Mouse (Mus musculus) hindlimb bud, embryonic 11.5 days (tissue): ENCODE results near the gene Mybpc2.

ENCODE experiments used
- DNase-seq: peaks from one replicate; pipeline ENCODE4 v3.0.0-alpha.2; 2012; ENCODE audit warnings: low read depth, low spot score; ENCODE audit errors: extremely low spot score

The Mybpc2 gene

DNA sequence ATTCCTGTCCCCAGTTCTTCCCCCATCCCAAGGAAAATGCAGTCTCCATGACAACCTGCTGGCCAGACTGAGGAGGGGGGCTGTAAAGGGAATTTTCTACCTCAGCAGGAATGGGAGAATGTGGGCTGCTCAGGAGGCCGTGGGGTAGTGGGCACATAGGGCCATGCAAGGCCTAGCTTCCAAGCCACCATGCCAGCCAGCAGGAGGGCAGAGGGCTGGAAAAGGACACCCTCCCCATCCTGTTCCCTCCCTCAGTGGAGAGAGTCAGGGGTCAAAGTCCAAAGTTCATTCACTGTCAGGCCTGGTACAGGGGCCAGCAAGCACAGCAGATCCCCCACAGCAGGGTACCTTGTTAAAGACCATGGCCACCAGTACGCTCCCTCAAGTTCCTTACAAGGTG, 59.3 kb downstream of the Mybpc2 start, which contains the start of gene Aspdh:
TSS of gene Aspdh (plus strand) at position 281 of the 400 bp plus-strand sequence.
- no peak for DNase-seq

DNA sequence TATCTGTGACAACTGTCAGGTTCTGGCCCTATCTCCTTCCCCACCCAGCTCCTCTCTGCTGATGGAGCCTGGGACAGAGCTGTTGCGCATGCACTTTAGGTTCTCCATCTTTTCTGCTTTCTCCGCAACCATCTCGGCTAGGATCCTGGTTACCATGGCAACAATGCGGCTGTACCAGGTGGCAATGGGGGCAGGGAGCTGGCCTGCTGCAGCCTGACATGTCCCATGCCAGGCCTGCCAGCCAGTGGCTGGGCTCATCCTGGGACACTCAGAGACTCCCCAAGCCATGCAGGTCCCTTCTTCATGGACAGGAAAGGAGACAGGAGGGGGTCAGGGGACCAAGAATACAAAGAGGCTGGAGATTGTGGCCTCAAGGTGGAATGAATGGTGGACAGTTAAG, 59.9 kb downstream of the Mybpc2 start:
- DNase-seq: no peak

DNA sequence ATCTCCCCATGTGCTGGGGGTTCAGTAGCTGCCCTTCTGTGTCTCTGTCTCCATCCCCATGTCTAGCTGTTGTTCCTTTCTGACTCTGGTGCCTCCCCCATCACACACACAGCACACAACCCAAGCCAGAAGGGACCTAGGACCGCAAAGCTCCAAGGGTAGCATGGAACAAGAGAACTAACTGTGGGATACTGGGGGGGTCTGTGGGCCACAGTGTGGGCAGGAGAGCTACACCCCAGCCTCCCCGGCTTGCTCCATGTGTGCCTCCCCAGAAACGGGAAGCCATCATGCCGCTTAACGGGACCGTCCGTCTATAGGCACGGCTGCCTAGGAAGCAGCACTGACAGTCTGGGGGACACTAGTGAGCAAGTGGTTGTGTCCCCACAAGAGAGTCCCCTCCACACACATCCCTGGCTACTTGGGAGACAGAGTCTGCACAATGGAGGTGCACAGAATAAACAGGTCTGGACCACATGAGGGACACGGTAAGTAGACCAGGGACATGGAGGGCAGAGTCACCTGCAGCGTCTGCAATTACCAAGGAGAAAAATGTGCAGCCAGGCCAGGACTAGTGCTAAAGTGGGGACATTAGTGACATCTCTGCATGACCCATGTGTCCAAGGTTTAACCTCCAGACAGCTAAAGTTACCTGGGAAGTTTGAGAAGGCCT, 60.8 kb downstream of the Mybpc2 start:
- DNase-seq: no peak

DNA sequence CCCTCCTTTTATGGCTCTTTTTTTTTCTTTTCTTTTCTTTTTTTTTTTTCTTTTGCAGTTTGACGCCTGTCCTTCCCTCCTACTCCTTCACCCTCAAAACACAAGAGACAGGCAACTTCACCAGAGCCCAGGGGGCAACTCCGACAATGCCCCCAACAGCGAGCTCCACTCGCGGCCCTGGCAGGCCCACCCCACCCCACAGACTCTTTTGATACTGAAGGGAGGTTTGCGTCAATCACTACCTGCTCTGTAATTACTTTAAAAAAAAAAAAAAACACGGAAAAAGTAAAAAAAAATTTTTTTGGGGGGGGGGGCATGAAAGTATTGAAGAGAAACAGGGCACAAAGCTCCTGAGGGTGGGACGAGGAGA, 61.4 kb downstream of the Mybpc2 start:
- no peak for DNase-seq

DNA sequence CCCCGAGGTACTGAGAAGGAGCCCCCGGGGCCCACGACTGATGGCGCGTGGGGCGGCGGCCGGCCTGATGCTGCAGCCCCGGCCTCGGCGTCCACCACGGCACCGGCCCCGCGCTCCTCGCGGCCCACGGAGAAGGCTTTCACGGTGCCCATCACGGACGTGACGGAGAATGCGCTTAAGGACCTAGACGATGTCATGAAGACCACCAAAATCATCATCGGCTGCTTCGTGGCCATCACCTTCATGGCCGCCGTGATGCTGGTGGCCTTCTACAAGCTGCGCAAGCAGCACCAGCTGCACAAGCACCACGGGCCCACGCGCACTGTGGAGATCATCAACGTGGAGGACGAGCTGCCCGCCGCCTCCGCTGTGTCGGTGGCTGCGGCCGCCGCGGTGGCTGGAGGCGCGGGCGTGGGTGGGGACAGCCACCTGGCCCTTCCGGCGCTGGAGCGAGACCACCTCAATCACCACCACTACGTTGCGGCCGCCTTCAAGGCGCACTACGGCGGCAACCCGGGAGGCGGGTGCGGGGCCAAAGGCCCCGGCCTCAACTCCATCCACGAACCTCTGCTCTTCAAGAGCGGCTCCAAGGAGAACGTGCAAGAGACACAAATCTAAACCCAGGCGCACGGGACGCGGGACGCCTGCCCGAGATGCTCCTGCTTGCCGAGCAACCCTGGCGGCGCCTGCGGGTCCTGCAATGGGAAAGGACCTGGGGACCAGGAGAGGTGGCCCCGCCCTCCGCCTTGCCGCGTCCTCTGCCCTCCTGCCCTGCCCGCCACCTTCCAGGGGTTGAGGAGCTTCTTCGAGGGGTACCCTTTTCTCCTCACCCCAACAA, 62.0 kb downstream of the Mybpc2 start:
- DNase-seq: no peak

DNA sequence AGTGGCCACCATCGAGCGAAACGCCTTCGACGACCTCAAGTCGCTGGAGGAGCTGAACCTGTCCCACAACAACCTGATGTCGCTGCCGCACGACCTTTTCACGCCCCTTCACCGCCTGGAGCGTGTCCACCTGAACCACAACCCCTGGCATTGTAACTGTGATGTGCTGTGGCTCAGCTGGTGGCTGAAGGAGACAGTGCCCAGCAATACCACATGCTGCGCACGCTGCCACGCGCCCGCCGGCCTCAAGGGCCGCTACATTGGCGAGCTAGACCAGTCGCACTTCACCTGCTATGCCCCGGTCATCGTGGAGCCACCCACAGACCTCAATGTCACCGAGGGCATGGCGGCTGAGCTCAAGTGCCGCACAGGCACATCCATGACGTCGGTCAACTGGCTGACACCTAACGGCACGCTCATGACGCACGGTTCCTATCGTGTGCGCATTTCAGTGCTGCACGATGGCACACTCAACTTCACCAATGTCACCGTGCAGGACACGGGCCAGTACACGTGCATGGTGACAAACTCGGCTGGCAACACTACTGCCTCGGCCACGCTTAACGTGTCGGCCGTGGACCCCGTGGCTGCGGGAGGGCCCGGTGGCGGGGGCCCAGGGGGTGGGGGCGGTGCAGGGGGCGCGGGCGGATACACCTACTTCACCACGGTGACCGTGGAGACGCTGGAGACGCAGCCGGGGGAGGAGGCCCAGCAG, 62.8 kb downstream of the Mybpc2 start:
- no peak for DNase-seq

DNA sequence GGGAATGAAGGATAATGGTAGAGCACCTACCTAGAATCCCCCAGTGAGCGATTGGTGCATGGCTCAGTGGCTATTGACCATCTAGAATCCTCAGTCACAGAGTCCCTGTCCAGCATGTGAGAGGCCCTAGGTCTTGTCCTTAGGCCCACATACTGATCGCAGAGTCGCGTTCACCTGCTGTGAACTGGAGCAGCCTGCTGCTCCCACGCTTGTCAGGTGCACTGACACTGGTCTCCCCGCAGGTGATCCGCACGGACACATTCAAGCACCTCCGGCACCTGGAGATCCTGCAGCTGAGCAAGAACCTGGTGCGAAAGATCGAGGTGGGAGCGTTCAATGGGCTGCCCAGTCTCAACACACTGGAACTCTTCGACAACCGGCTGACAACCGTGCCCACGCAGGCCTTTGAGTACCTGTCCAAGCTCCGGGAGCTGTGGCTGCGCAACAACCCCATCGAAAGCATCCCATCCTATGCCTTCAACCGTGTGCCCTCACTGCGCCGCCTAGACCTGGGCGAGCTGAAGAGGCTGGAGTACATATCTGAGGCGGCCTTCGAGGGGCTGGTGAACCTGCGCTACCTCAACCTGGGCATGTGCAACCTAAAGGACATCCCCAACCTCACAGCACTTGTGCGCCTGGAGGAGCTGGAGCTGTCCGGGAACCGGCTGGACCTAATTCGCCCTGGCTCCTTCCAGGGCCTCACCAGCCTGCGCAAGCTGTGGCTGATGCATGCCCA, 63.5 kb downstream of the Mybpc2 start:
- DNase-seq: no peak

DNA sequence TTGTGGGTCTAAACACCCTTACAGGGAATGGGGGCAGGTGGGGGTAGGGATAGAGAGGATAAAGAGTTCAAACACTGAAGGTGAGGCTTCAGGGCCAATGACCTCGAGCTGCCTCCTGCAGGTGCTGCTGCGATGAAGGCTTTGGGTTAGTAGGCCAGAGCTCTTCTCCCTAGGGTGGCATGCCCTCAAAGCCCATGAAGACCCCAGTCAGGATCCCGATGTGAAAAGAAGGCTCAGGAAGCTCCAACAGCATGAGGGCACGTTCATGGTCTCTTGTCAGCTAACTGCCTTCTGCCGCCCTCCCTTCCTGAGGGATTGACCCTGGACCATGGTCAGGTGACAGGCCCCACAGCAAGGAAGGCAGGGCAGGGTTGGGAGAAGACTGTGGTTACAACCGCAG, 64.4 kb downstream of the Mybpc2 start:
- DNase-seq: no peak

DNA sequence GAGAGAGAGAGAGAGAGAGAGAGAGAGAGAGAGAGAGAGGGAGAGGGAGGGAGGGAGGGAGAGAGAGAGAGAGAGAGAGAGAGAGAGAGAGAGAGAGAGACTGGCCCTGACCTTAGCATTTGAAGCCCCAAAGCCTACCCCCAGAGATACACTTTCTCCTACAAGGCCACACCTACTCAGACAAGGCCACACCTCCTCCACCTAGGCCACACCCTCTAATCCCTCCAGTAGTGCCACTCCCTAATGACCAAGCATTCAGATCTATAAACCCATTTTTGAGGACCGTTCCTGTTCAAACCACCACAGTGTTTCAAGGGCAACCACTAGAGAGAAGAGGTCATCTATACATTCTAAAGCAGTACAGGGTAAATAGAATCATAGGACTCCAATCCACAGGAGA, 68.2 kb downstream of the Mybpc2 start:
- no peak for DNase-seq

DNA sequence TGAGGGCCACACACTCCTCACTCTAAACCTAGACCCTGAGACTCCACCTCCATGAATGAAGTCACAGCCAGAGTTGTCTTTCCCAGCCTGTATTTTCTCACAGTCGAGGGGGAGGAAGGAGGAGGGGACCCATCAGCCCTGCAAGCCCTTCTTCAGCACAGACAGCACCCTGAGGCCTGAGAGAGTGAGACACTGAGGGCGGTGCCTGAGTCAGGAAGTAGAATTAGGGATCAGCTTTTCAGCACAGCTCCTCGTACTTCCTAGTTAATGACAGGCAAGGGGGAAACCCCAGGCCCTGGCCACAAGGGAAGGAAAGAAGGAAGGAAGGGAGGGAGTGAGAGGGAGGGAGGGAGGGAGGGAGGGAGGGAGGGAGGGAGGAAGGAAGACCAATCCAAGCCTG, 71.2 kb downstream of the Mybpc2 start:
- no peak for DNase-seq
